Mouse (Mus musculus) embryonic facial prominence, embryonic 14.5 days (tissue): Measurements from ENCODE around the gene 4930550C14Rik. TPM values are rescaled to one million over a fixed set of nuclear protein-coding genes. Genes with fewer than 3 reads are reported as not detected.
A peak's percentile ranks its signal among the peaks of the same experiment; 100 is the strongest.

Source experiments
- ATAC-seq: fragments of 200-750 bp; cut with Nextera tagmentation; 2 replicates; pipeline ENCODE4 v1.8.0; 2017; ENCODE audit warnings: low read depth, moderate number of reproducible peaks, moderate TSS enrichment
- DNase-seq: peaks from one replicate; pipeline ENCODE4 v3.0.0-alpha.2; 2015; ENCODE audit warnings: low spot score
- H3K27ac ChIP-seq: fragments of 300-500 bp; sonication (generic); replicated peaks from 2 replicates; pipeline ENCODE4 v1.5.1; 2014; ENCODE audit warnings: low read depth, mild to moderate bottlenecking, low read length, moderate library complexity
- H3K27me3 ChIP-seq: fragments of 300-500 bp; sonication (generic); replicated peaks from 2 replicates; pipeline ENCODE4 v1.6.1; 2014; ENCODE audit warnings: low read length; ENCODE audit not compliant: control insufficient read depth, insufficient read depth
- H3K36me3 ChIP-seq: fragments of 300-500 bp; sonication (generic); 2 replicates; pipeline ENCODE4 v1.6.1; 2014; ENCODE audit warnings: low read length, mixed read lengths; ENCODE audit not compliant: control insufficient read depth, insufficient read depth
- H3K4me1 ChIP-seq: fragments of 300-500 bp; sonication (generic); 2 replicates; pipeline ENCODE4 v1.6.1; 2014; ENCODE audit warnings: antibody characterized with exemption, low read length; ENCODE audit not compliant: control insufficient read depth, insufficient read depth
- H3K4me2 ChIP-seq: fragments of 300-500 bp; sonication (generic); 2 replicates; pipeline ENCODE4 v1.6.1; 2014; ENCODE audit warnings: low read depth, mild to moderate bottlenecking, low read length, moderate library complexity, mixed read lengths
- H3K4me3 ChIP-seq: fragments of 300-500 bp; sonication (generic); 2 replicates; pipeline ENCODE4 v1.5.1; 2014; ENCODE audit warnings: low read depth, mild to moderate bottlenecking, low read length
- H3K9ac ChIP-seq: fragments of 300-500 bp; sonication (generic); 2 replicates; pipeline ENCODE4 v1.6.1; 2014; ENCODE audit warnings: low read depth, mild to moderate bottlenecking, low read length, moderate library complexity, mixed read lengths
- H3K9me3 ChIP-seq: fragments of 300-500 bp; sonication (generic); 2 replicates; pipeline ENCODE4 v1.6.1; 2016; ENCODE audit warnings: low read length; ENCODE audit not compliant: control insufficient read depth
- WGBS: fragments of 180-500 bp; shearing (Covaris S2); extraction: QIAGEN DNeasy Blood & Tissue Kit; methylation state at CpG from one replicate; pipeline ENCODE4 v1.1.7; 2014; 5-methylcytosine and 5-hydroxymethylcytosine counted together
- polyA plus RNA-seq: library from polyadenylated mRNA; unstranded; fragments of >200 nt; fragmentation: Nextera tagmentation; extraction: Ambion mirVana; gene quantifications from 2 replicates; pipeline ENCODE4 v1.2.1, GENCODE M21; 2014

4930550C14Rik gene
- 1.1 and 1.3 TPM in 2 replicates for polyA plus RNA-seq

- ATAC-seq, result peak; percentile 15; the same call in 1 of the 2 replicates
- peak within 1 kb of the TSS; percentile 67 for H3K27ac ChIP-seq
- H3K4me2 ChIP-seq, result peak within 1 kb of the TSS; percentile 44
- peak; percentile 88 for DNase-seq
- 13% methylated on average over 11 of the region's 11 CpGs for WGBS
- H3K27me3 ChIP-seq, result no peaks in the 10 kb centered on the region
- peak within 1 kb of the TSS; percentile 11 for H3K4me3 ChIP-seq
- H3K36me3 ChIP-seq, result peaks cover 7% of the 10 kb centered on the region; the same call in 1 of the 2 replicates
- peak within 1 kb of the TSS; percentile 40 for H3K9ac ChIP-seq
- no peaks in the 10 kb centered on the region for H3K9me3 ChIP-seq
- H3K4me1 ChIP-seq, result peaks cover 12% of the 10 kb centered on the region; the same call in 1 of the 2 replicates
These were observed at the start of gene 4930550C14Rik for GRCm38 (mm10) chr9:53402291-53402711. 4930550C14Rik (plus strand) TSS chr9:53402325.

DNA sequence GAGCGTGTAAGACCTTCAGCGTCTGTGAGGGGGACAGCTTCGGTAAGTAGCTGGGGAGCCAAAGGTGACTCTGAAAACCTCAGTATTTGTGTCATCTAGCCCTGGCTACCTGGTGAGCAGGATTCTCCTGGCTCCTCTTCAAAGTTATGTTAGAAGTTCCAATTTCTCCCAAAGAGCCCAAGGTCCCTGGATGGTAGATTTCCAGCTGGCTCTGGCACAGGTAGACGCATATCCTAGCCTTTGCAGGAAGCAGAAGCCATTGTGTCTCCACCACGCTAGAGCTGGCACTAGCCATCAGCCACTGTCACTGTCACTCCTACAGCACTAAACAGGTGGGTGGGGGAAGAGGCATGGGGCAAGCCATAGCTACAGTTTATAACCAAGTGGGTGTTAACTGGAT, 49.0 kb upstream of the 4930550C14Rik start:
- no peak overlapping the region for H3K4me3 ChIP-seq
- no peaks in the 10 kb centered on the region for H3K36me3 ChIP-seq
- H3K4me2 ChIP-seq, result no peak overlapping the region
- WGBS, result 91% methylated on average over 5 of the region's 5 CpGs
- H3K9me3 ChIP-seq, result peaks cover 11% of the 10 kb centered on the region
- H3K4me1 ChIP-seq, result no peaks in the 10 kb centered on the region
- H3K9ac ChIP-seq, result no peak overlapping the region
- H3K27ac ChIP-seq, result no peak overlapping the region
- no peak for ATAC-seq
- no peak for DNase-seq
- no peaks in the 10 kb centered on the region for H3K27me3 ChIP-seq

- WGBS, result 47% methylated on average over 14 of the region's 14 CpGs
- no peaks in the 10 kb centered on the region for H3K4me1 ChIP-seq
- no peak overlapping the region for H3K4me2 ChIP-seq
- H3K27me3 ChIP-seq, result no peaks in the 10 kb centered on the region
- H3K4me3 ChIP-seq, result no peak overlapping the region
- H3K36me3 ChIP-seq, result no peaks in the 10 kb centered on the region
- no peaks in the 10 kb centered on the region for H3K9me3 ChIP-seq
- no peak overlapping the region for H3K9ac ChIP-seq
- ATAC-seq, result peak; percentile 80
- DNase-seq, result peak; percentile 71
- no peak overlapping the region for H3K27ac ChIP-seq
These were observed 45.6 kb upstream of the 4930550C14Rik start for GRCm38 (mm10) chr9:53356219-53357155.

DNA sequence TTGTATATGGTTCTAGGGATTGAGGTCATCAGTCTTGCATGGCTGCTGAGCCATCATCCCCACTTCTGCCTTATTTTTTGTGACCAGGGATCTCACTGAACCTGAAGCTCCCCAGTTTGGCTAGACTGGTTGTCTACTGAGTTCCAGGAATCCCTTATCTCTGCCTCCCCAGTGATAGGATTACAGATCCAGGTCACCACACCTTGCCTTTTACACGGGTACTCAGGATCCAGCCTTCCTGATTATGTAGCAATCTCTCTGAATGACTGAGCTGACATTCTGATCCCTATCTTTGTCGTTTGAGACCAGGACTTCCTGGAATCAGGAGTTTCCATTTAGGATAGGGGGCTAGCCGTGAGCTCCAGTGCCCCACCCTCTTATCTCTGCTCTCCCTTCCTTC, 30.8 kb upstream of the 4930550C14Rik start:
- H3K9me3 ChIP-seq, result no peaks in the 10 kb centered on the region
- H3K27me3 ChIP-seq, result no peaks in the 10 kb centered on the region
- WGBS, result 55% methylated on average over 3 of the region's 3 CpGs
- H3K4me3 ChIP-seq, result no peak overlapping the region
- H3K9ac ChIP-seq, result no peak overlapping the region
- H3K4me2 ChIP-seq, result no peak overlapping the region
- H3K36me3 ChIP-seq, result no peaks in the 10 kb centered on the region
- DNase-seq, result no peak
- ATAC-seq, result no peak
- no peak overlapping the region for H3K27ac ChIP-seq
- H3K4me1 ChIP-seq, result no peaks in the 10 kb centered on the region

GRCm38 (mm10) chr9:53375907-53376306, 26.2 kb upstream of the 4930550C14Rik start:
- Histone ChIP-seq H3K36me3 (no peaks in the 10 kb centered on the region), H3K27ac (no peak overlapping the region), H3K9ac (no peak overlapping the region), H3K9me3 (no peaks in the 10 kb centered on the region), H3K4me3 (no peak overlapping the region), H3K27me3 (no peaks in the 10 kb centered on the region), H3K4me1 (no peaks in the 10 kb centered on the region), H3K4me2 (no peak overlapping the region)
- WGBS, result 65% methylated on average over 4 of the region's 4 CpGs
- peak; percentile 13 for DNase-seq
- ATAC-seq, result no peak

DNA sequence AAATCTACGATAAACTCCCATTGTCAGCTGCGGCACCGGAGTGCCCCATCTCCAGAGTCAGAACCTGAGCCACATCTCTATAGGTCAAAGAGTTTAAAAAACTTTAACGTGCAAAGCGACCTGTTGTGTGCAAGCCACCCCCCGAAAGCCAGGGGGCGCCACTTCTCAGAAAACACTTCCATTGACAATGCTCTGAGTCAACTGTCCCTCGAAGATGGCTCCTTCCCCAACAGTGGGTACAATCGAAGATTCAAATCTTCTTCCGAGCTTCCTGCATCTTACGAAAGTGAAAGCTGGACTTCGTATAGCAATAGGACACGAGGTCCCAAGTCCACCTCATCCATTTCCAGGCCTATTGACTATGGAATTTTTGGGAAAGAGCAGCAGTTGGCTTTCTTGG, 25.3 kb upstream of the 4930550C14Rik start:
- ATAC-seq (no peak), DNase-seq (no peak)
- no peak overlapping the region for H3K9ac ChIP-seq
- no peaks in the 10 kb centered on the region for H3K27me3 ChIP-seq
- H3K27ac ChIP-seq, result no peak overlapping the region
- 83% methylated on average over 13 of the region's 13 CpGs for WGBS
- H3K9me3 ChIP-seq, result no peaks in the 10 kb centered on the region
- no peak overlapping the region for H3K4me3 ChIP-seq
- H3K4me1 ChIP-seq, result no peaks in the 10 kb centered on the region
- H3K4me2 ChIP-seq, result no peak overlapping the region
- H3K36me3 ChIP-seq, result no peaks in the 10 kb centered on the region

GRCm38 (mm10) chr9:53377597-53377996, 24.5 kb upstream of the 4930550C14Rik start:
- H3K27me3 ChIP-seq, result no peaks in the 10 kb centered on the region
- 51% methylated on average over 5 of the region's 5 CpGs for WGBS
- ATAC-seq (no peak), DNase-seq (no peak)
- H3K9ac ChIP-seq, result no peak overlapping the region
- no peaks in the 10 kb centered on the region for H3K4me1 ChIP-seq
- no peak overlapping the region for H3K27ac ChIP-seq
- H3K4me3 ChIP-seq, result no peak overlapping the region
- H3K9me3 ChIP-seq, result no peaks in the 10 kb centered on the region
- no peak overlapping the region for H3K4me2 ChIP-seq
- H3K36me3 ChIP-seq, result no peaks in the 10 kb centered on the region

DNA sequence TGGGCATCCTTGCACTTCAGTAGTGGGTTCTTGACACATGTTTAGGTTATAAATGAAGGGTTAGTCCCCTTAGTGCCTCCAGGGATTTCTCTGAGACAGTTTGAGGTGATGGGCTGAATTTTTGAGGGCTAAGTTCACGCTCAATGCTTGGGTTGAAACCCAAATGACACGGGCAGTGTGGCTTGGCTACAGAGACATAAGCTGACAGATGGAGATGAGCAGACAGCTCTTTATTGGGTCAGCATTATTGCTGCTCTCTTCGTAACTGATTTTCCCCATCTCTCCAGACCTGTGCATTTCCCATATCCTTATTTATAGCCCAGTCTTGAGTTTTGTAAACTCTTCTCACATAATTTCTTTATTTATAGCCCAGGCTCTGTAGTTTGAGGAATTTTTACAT, 24.0 kb upstream of the 4930550C14Rik start:
- H3K27me3 ChIP-seq, result no peaks in the 10 kb centered on the region
- DNase-seq (no peak), ATAC-seq (no peak)
- H3K4me3 ChIP-seq, result no peak overlapping the region
- H3K36me3 ChIP-seq, result no peaks in the 10 kb centered on the region
- H3K4me1 ChIP-seq, result 0 out of 2 replicates have a peak, but pooled peaks cover 1% of the 10 kb centered on the region
- 60% methylated on average over 3 of the region's 3 CpGs for WGBS
- H3K9ac ChIP-seq, result no peak overlapping the region
- no peaks in the 10 kb centered on the region for H3K9me3 ChIP-seq
- H3K27ac ChIP-seq, result no peak overlapping the region
- H3K4me2 ChIP-seq, result no peak overlapping the region
